Mouse (Mus musculus) G1E-ER4 (cell line): ENCODE results near the gene Gm44502. TPM values are rescaled to one million over a fixed set of nuclear protein-coding genes. Genes with fewer than 3 reads are reported as not detected.

Experiments
- GATA1 ChIP-seq: IDR thresholded peaks from one replicate; pipeline ENCODE4 v1.8.0; 2012; ENCODE audit warnings: low read length, inconsistent platforms
- polyA plus RNA-seq: library from polyadenylated mRNA; stranded (reverse); fragments of >175 nt; gene quantifications from 2 replicates; pipeline ENCODE4 v1.2.3, GENCODE M21; 2012

Gm44502 gene
- polyA plus RNA-seq, 1 experiment, result 1.3 TPM

GRCm38 (mm10) chr15:89461321-89461720 lies 31.8 kb upstream of the Gm44502 start:
- no peak for TF ChIP-seq GATA1

DNA sequence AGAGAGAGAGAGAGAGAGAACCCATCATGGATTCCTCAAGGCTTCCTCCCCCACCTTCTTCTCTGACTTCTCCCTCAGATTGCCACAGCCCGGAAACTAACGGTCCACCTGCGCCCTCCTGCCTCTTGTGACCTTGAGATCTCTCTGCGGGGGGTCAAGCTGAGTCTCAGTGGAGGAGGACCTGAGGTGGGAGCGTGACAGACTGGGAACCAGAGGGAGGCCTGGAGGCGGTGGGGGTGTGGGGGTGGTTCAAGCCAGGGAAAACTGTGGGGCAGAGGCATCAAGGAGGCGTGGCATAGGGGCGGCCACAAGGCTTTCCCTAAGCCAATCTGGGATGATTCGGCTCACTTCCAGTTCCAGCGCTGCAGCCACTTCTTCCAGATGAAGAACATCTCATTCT lies 30.8 kb upstream of the Gm44502 start:
- no peak for TF ChIP-seq GATA1

- TF ChIP-seq GATA1, result no peak
These were observed 30.3 kb upstream of the Gm44502 start for GRCm38 (mm10) chr15:89459821-89460220.

DNA sequence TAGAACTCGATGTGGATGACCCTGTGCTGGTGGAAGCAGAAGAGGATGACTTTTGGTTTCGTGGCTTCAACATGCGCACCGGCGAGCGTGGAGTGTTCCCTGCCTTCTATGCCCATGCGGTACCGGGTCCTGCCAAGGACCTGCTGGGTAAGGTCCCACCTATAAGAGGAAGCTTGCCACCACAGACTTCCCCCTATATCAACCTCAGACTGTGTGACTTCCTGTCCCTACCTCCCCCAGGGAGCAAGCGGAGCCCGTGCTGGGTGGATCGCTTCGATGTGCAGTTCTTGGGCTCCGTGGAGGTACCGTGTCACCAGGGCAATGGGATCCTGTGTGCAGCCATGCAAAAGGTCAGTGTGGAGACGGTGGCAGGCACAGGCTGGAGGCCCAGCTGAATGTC lies 29.4 kb upstream of the Gm44502 start:
- TF ChIP-seq GATA1, result no peak

GRCm38 (mm10) chr15:89455642-89456041 lies 26.1 kb upstream of the Gm44502 start:
- no peak for TF ChIP-seq GATA1

DNA sequence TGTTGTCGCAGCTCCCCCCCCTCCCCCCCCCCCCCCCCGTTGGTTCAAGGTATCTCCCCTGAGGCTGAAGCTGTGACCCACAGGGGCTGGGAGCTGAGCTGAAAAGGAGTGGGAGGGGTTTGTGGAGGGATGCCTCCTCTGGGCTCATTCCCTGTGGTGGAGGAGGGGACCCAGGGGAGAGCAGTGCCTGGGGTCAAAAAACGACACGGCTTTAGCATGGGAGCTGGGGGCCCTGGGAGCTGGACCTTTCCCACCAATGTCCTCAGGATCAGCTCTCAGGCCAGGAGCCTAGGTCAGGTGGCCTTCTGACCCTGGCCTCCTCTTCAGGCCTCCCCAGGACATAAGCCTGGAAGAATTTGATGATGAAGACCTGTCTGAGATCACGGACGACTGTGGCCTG lies 25.4 kb upstream of the Gm44502 start:
- no peak for TF ChIP-seq GATA1

DNA sequence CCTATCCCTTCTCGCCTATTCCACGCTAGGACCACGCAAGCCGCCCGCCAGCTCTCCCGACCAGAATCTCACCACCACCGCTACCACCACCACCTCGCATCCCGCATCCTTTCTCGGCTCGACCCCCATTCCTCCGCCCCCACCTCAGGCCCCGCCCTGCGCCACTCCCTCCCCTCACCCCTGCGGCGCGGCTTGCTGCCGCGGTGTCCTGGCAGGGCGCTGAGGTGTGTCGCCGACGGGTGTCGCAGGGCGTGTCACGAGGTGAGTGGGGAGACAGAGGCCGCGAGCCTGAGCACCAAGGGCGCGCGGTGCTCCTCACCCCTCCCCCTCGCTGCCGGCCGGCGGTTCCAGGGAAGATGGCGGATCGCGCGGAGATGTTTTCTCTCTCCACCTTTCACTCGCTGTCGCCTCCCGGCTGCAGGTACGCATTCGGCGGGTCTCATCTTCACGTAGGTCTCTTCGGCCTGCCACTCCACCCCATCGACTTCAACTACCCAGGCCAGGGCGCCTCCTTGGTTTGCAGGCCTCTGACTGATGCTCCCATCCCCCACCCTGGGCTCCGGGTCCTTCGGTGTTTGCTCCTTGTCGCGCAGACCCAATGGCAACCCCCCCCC lies 24.5 kb upstream of the Gm44502 start, which contains the start of gene Mapk8ip2:
Mapk8ip2 (plus strand) TSS at position 49 of the 614 bp plus-strand sequence.
- TF ChIP-seq GATA1, result no peak

GRCm38 (mm10) chr15:89452906-89453864 lies 23.7 kb upstream of the Gm44502 start:
- TF ChIP-seq GATA1, result no peak

DNA sequence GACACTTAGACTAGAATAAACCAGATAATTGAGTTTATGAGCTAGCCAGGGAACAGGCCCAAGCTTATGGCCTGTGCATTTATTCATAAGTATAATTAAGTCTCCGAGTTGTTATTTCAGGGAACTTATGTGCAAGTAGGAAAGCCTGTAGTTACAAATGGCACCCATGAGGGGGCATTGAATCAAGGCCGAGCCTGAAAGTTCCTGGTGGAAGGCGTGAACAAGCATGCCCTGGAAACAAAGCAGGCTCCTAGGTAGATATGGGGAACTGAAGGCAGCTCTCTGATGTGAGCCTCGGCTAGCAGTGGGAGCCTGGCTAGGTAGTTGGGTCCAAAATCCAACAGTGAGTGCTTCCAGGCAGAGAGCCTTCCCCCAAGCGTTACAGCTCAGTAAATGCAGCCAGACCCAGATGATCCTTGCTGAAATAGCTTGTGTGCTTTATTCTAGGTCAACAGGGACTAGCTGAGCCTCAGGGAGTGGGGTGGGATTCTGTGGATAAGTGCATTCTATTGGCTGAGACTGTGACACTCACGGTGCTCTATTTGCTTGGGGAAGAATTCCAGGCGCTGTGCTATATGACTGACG lies 13.1 kb upstream of the Gm44502 start:
- TF ChIP-seq GATA1, result no peak

- no peak for TF ChIP-seq GATA1
These were observed 6.4 kb upstream of the Gm44502 start for GRCm38 (mm10) chr15:89435878-89436277.

DNA sequence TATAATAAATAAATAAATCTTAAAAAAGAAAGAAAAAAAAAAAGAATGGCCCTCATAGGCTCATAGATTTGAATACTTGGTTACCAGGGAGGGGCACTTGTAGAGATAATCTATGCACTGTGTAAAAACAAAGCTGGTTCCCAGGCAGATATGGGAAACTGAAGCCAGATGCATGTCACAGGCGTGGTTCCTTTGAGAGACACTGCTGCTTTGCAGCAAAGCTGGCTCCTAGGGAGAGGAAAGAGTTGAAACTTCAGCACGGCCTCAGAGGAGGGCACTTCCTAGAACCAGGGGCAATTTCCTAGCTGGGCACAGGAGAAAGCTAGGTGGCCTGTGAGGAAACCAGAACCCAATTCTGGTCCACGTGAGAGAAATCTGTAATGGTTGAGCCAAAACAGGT lies 4.6 kb upstream of the Gm44502 start:
- no peak for TF ChIP-seq GATA1

- TF ChIP-seq GATA1, result no peak
These were observed 3.5 kb upstream of the Gm44502 start for GRCm38 (mm10) chr15:89432946-89433345.

DNA sequence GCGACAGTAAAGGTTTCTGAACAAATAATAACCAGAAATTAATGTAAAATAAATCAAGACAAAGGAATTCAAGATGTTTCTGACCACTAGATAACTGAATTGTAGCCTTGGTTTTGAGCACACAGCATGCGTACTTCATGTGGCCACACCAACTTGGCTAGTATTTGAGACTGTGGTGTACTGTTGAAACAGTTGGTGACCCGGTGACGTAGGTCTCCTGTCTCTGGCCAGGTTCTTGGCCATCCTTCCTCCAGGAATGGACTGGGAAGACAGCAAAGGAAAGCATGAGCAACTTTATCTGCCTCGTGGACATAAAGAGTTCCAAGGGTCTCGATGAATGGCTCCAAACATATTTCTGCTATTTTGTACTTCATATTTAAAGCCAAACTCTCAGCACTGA lies 2.3 kb upstream of the Gm44502 start:
- no peak for TF ChIP-seq GATA1

DNA sequence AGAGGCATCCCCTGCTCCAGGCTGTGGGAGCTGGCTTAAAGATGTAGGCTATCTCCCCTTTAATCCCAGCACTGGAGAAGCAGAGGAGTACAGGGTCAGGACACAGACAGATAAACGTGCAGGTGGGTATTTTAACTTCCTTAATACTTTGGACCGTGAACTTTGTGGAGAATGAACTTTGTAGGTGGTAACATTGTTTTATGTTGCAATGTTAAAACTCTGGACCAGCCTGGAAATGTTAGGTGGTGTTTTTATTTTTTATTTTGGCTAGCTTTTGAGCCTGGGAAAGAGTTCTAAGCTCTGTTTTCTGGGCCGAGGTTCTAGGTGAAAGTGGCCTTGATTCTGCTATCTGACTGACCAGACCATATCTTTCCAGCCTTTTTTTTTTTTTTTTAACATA lies 1.8 kb upstream of the Gm44502 start:
- no peak for TF ChIP-seq GATA1

- no peak for TF ChIP-seq GATA1
These were observed 845 bp upstream of the Gm44502 start for GRCm38 (mm10) chr15:89430341-89430740.

DNA sequence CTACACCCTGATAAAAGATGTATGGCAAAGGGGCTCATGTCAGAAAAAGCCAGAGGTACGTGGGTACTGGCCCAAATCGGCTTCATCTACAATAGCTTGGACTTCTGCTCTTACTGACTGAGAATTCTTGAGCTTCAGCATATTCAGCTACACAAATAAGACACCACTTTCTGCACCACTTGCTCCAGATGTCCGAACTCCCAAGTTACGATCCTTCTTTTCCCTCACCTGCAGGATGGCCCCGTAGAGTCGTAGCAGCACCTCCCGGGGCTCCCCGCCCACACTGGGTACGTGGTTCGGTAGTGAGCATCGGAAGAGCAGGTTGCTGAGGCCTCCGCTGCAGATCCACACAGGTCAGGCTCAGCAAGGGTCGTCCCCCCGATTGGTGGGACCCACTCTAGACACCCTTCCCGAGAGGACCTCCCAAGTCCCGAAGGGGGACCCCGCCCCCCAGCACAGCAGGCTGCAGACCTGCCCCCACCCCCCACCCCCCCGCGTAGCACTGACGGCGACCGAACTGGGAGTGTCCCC lies 610 bp downstream of the Gm44502 start:
- no peak for TF ChIP-seq GATA1
